ENCODE assay signal across 8 mouse cellular contexts in the genomic region with DNA sequence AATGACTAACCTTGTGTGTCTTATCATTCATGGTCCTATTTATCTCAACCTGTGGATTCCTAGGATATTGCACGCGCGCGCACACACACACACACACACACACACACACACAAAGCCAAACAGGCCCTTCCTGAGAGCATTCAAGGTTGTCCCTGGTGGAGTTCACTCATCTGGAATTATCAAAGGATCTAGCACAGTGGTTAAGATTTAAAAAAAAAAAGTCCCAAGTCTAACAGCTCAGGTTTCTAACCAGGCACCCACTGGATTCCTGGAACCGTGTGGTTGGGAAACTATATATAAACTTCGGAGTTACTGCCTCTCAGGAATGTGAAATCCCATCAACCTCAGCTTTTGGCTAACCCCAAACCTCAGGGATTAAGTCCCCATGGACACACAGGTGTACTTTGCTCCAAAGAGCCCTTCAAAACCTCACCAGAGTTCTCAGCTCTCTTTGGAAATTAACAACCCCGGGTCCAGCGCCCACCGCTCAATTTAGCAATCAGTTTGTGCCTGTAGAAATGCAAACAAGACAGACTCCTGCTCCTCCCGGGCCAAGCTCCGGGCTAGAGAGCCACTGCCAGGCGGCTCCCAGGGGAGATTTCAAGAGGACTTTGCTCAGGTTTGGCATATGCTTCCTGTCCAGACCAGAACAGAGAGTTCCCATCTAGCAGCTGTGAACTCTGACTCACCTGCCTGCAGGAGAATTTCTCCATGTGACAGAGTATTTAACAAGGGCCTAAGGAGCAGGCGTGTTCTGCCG.
DNase-seq lines count a peak whose midpoint lies in the region.

No protein-coding gene starts in this region.

- peak; percentile 51 for DNase-seq in urinary bladder, postnatal 14 days (ENCODE audit: low spot score)
- DNase-seq in urinary bladder, postnatal 10 days (ENCODE audit: low spot score), result no peak
- DNase-seq in heart, adult 9 months (ENCODE audit: low spot score in 2 of 2), result peak; percentile 67 to 85
- peak; percentile 88 for DNase-seq in kidney, postnatal 14 days
- peak; percentile 74 for DNase-seq in lung, postnatal 36 days
- no peak for DNase-seq in layer of hippocampus, postnatal 10 days (ENCODE audit: low spot score in 2 of 2)
- DNase-seq in retina, postnatal 1 day, result no peak
- no peak for DNase-seq in spleen, postnatal 4 days (ENCODE audit: low spot score in 2 of 2)

Comparison
In these comparisons a context has a peak if more than half of its experiments do, and no peak if none do; other contexts are left out.
1. DNase-seq: peak in urinary bladder, postnatal 14 days (single experiment), heart, adult 9 months (2 of 2), kidney, postnatal 14 days (single experiment) and lung, postnatal 36 days (single experiment); none in urinary bladder, postnatal 10 days (single experiment), layer of hippocampus, postnatal 10 days (0 of 2), retina, postnatal 1 day (single experiment) and spleen, postnatal 4 days (0 of 2).